Mouse (Mus musculus) hindbrain, postnatal 0 days (tissue): ENCODE results near the gene Gfpt2. TPM values are rescaled to one million over a fixed set of nuclear protein-coding genes. Genes with fewer than 3 reads are reported as not detected.

Source experiments
- ATAC-seq: fragments of 200-750 bp; cut with Nextera tagmentation; 2 replicates; pipeline ENCODE4 v1.8.0; 2017; ENCODE audit warnings: mild to moderate bottlenecking, moderate TSS enrichment, moderate library complexity
- DNase-seq: peaks from one replicate; pipeline ENCODE4 v3.0.0-alpha.2; 2015; ENCODE audit warnings: low spot score
- H3K27ac ChIP-seq: fragments of 300-500 bp; sonication (generic); 2 replicates; pipeline ENCODE4 v1.5.1; 2014; ENCODE audit warnings: mild to moderate bottlenecking
- H3K27me3 ChIP-seq: fragments of 300-500 bp; sonication (generic); 2 replicates; pipeline ENCODE4 v1.6.1; 2014; ENCODE audit warnings: low read length, mixed read lengths; ENCODE audit not compliant: insufficient read depth
- H3K36me3 ChIP-seq: fragments of 300-500 bp; sonication (generic); 2 replicates; pipeline ENCODE4 v1.6.1; 2014; ENCODE audit warnings: low read length, mixed read lengths; ENCODE audit not compliant: insufficient read depth
- H3K4me1 ChIP-seq: fragments of 300-500 bp; sonication (generic); 2 replicates; pipeline ENCODE4 v1.6.1; 2014; ENCODE audit warnings: antibody characterized with exemption, low read length, mixed read lengths; ENCODE audit not compliant: insufficient read depth
- H3K4me2 ChIP-seq: fragments of 300-500 bp; sonication (generic); 2 replicates; pipeline ENCODE4 v1.6.1; 2014; ENCODE audit warnings: low read depth, mild to moderate bottlenecking, low read length, moderate library complexity, mixed read lengths
- H3K4me3 ChIP-seq: fragments of 300-500 bp; sonication (generic); 2 replicates; pipeline ENCODE4 v1.5.1; 2014; ENCODE audit warnings: low read length
- H3K9ac ChIP-seq: fragments of 300-500 bp; sonication (generic); replicated peaks from 2 replicates; pipeline ENCODE4 v1.6.1; 2014; ENCODE audit warnings: mild to moderate bottlenecking, low read length, moderate library complexity, mixed read lengths
- H3K9me3 ChIP-seq: fragments of 300-500 bp; sonication (generic); 2 replicates; pipeline ENCODE4 v1.6.1; 2016; ENCODE audit warnings: low read length, mixed read lengths
- CTCF ChIP-seq: IDR thresholded peaks from 2 replicates; pipeline ENCODE4 v1.5.1; 2016; ENCODE audit warnings: antibody characterized with exemption, control low read depth, low read depth
- WGBS: fragments of 180-500 bp; shearing (Covaris S2); extraction: QIAGEN DNeasy Blood & Tissue Kit; methylation state at CpG from one replicate; pipeline ENCODE4 v1.1.7; 2014; 5-methylcytosine and 5-hydroxymethylcytosine counted together
- microRNA-seq, 2 experiments: library from miRNA; unstranded; fragments of <30 nt; microRNA quantifications; one replicate each; pipeline ENCODE4; 2016
- polyA plus RNA-seq: library from polyadenylated mRNA; unstranded; fragments of >200 nt; fragmentation: Nextera tagmentation; extraction: Ambion mirVana; gene quantifications from 2 replicates; pipeline ENCODE4 v1.2.1, GENCODE M21; 2015
- total RNA-seq: library from RNA; depleted of rRNA; stranded (reverse); fragments of >200 nt; gene quantifications from 2 replicates; pipeline ENCODE4 v1.2.3, GENCODE M21; 2014; rRNA removed

Gfpt2 gene
- total and polyA plus RNA-seq, 2 experiments from 2014 or later, result 2.5 to 5.0 TPM

DNA sequence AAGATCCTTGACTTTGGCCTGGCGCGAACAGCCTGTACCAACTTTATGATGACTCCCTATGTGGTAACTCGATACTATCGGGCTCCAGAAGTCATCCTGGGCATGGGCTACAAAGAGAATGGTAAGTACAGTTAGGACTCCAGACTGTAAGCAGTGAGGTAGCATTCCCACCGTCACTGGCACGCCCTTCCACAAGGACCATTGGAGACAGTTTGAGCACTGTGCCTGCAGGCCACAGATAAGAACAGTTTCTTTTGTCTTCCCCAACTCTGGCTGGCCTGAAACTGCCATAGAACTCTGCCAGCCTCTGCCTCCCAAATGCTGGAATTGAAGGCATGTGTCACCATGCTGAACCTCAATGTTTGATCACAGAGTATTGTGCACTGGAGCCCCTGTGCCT lies 78.8 kb downstream of the Gfpt2 start:
- H3K27me3 ChIP-seq, result no peaks in the 10 kb centered on the region
- H3K27ac ChIP-seq, result no peak overlapping the region
- no peak overlapping the region for H3K9ac ChIP-seq
- H3K36me3 ChIP-seq, result peaks cover 34% of the 10 kb centered on the region
- ATAC-seq, result no peak
- DNase-seq, result no peak
- peaks cover 8% of the 10 kb centered on the region; the same call in 1 of the 2 replicates for H3K4me1 ChIP-seq
- 96% methylated on average over 6 of the region's 6 CpGs for WGBS
- no peak for TF ChIP-seq CTCF
- no peak overlapping the region for H3K4me2 ChIP-seq
- H3K4me3 ChIP-seq, result no peak overlapping the region
- H3K9me3 ChIP-seq, result no peaks in the 10 kb centered on the region

DNA sequence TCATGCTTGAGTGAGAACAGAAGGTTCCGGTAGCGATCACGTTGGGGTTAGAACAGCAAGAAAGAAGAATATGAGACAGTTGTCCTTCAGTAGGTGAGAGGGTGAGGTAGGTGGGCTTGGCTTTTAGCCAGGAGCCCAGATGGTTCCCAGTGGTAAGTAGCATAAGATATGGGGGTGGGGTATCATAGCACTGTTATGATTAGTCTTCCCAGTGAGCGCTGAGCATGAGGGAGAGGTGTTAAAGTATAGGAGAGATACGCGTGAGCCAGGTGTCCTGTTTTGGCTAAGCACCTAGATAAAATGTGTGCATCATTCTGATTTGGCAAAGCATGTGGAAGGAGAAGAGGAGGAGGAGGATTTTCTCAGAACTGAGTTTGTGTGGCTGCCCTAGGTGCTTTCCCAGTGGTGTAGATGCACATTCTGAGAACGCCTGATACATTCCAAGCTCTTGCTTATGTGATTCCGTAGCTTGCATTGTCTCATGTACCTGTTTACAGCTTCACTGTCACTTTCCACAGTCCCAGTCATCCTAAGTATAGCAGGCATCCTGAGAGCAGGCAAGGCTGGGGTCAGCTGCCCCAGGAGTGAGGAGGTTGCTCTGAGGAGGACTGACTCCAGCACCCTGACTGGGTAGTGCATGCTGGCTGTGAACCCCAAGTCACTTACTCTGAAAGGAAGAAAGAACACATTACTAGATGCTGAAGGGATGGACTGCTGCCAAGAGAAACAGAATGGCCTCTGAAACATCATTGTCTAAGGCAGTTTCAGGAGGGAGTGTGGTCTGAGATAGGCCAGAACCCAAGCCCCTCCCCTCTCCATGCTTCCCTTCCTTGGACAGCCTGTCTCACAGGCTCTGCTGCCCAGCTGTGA lies 83.2 kb downstream of the Gfpt2 start:
- 69% methylated on average over 8 of the region's 8 CpGs for WGBS
- no peaks in the 10 kb centered on the region for H3K9me3 ChIP-seq
- no peak overlapping the region for H3K4me3 ChIP-seq
- H3K9ac ChIP-seq, result no peak overlapping the region
- H3K27me3 ChIP-seq, result no peaks in the 10 kb centered on the region
- H3K4me1 ChIP-seq, result peaks cover 8% of the 10 kb centered on the region; the same call in 1 of the 2 replicates
- peaks cover 27% of the 10 kb centered on the region for H3K36me3 ChIP-seq
- peak; percentile 72 for ATAC-seq
- no peak overlapping the region for H3K4me2 ChIP-seq
- TF ChIP-seq CTCF, result no peak
- H3K27ac ChIP-seq, result peak overlapping the region; percentile 82
- DNase-seq, result peak; percentile 62

GRCm38 (mm10) chr11:49879950-49880642 lies 86.1 kb downstream of the Gfpt2 start:
- Histone ChIP-seq H3K27me3 (no peaks in the 10 kb centered on the region), H3K27ac (no peak overlapping the region), H3K9ac (no peak overlapping the region), H3K36me3 (peaks cover 23% of the 10 kb centered on the region), H3K4me3 (no peak overlapping the region), H3K4me2 (no peak overlapping the region), H3K9me3 (no peaks in the 10 kb centered on the region), H3K4me1 (peaks cover 8% of the 10 kb centered on the region; the same call in 1 of the 2 replicates)
- WGBS, result 93% methylated on average over 3 of the region's 3 CpGs
- TF ChIP-seq CTCF, result no peak
- DNase-seq, result no peak
- ATAC-seq, result no peak

- Histone ChIP-seq H3K27me3 (no peaks in the 10 kb centered on the region), H3K27ac (no peak overlapping the region), H3K4me3 (no peak overlapping the region), H3K9ac (no peak overlapping the region), H3K9me3 (no peaks in the 10 kb centered on the region), H3K4me1 (no peaks in the 10 kb centered on the region), H3K36me3 (peaks cover 23% of the 10 kb centered on the region), H3K4me2 (no peak overlapping the region)
- DNase-seq, result no peak
- 87% methylated on average over 3 of the region's 3 CpGs for WGBS
- no peak for ATAC-seq
- no peak for TF ChIP-seq CTCF
These were observed 89.4 kb downstream of the Gfpt2 start for GRCm38 (mm10) chr11:49883394-49883793.

Small RNA genes lying within 50 kb of the gene (microRNA-seq; reads per million reads assigned to microRNA genes)
- 0 reads per million in 2 experiments for gene Gm23813

Other genes with a start within 250 kb of the Gfpt2 start
- not detected in 2 replicates for gene Olfr1380, start 237.3 kb upstream of the Gfpt2 start, total RNA-seq
- not detected in 2 replicates for gene Olfr1380, start 237.3 kb upstream of the Gfpt2 start, polyA plus RNA-seq
- 2.5 and 3.7 TPM in 2 replicates for gene Flt4, start 184.9 kb upstream of the Gfpt2 start, total RNA-seq
- gene Flt4, start 184.9 kb upstream of the Gfpt2 start, polyA plus RNA-seq, result 1.2 TPM in 2 replicates
- not detected in 2 replicates for gene Scgb3a1, start 130.6 kb upstream of the Gfpt2 start, total RNA-seq
- gene Scgb3a1, start 130.6 kb upstream of the Gfpt2 start, polyA plus RNA-seq, result 0.33 and 0.55 TPM in 2 replicates
- gene Cnot6, start 81.5 kb upstream of the Gfpt2 start, total RNA-seq, result 32.0 and 38.5 TPM in 2 replicates
- gene Cnot6, start 81.5 kb upstream of the Gfpt2 start, polyA plus RNA-seq, result 32.7 and 33.0 TPM in 2 replicates
- 124 and 127 TPM in 2 replicates for gene Mapk9, start 52.6 kb downstream of the Gfpt2 start, total RNA-seq
- gene Mapk9, start 52.6 kb downstream of the Gfpt2 start, polyA plus RNA-seq, result 66.4 and 70.4 TPM in 2 replicates
- 50.2 and 53.9 TPM in 2 replicates for gene Rasgef1c, start 107.7 kb downstream of the Gfpt2 start, total RNA-seq
- 44.9 and 45.2 TPM in 2 replicates for gene Rasgef1c, start 107.7 kb downstream of the Gfpt2 start, polyA plus RNA-seq
- 71.6 and 73.2 TPM in 2 replicates for gene Rnf130, start 231.2 kb downstream of the Gfpt2 start, total RNA-seq
- 60.6 and 64.7 TPM in 2 replicates for gene Rnf130, start 231.2 kb downstream of the Gfpt2 start, polyA plus RNA-seq